Mouse (Mus musculus) bone marrow, adult 2 months (tissue): ENCODE measurements around the gene Acvr1. TPM values are rescaled to one million over a fixed set of nuclear protein-coding genes. Genes with fewer than 3 reads are reported as not detected.

Source experiments
- H3K27ac ChIP-seq: fragments of 200-500 bp; 2 replicates; pipeline ENCODE4 v1.5.1; 2012; ENCODE audit warnings: low read depth, mild to moderate bottlenecking, control low read depth, inconsistent platforms, low read length; ENCODE audit not compliant: control insufficient read depth, poor library complexity, insufficient read depth
- H3K4me1 ChIP-seq: fragments of 200-500 bp; 2 replicates; pipeline ENCODE4 v1.6.1; 2011; ENCODE audit warnings: low read length; ENCODE audit not compliant: control insufficient read depth, insufficient read depth
- H3K4me3 ChIP-seq: fragments of 200-500 bp; replicated peaks from 2 replicates; pipeline ENCODE3; 2011; ENCODE audit warnings: mild to moderate bottlenecking, low read depth, low read length, control low read depth; ENCODE audit not compliant: control insufficient read depth
- CTCF ChIP-seq: fragments of 200-500 bp; IDR thresholded peaks from 2 replicates; pipeline ENCODE4 v1.5.1; 2011; ENCODE audit warnings: low read length, control low read depth; ENCODE audit not compliant: control insufficient read depth, insufficient read depth
- POLR2A ChIP-seq: fragments of 200-500 bp; IDR thresholded peaks from 2 replicates; pipeline ENCODE4 v1.6.1; 2011; ENCODE audit warnings: low read depth, mild to moderate bottlenecking, control low read depth, low read length, borderline replicate concordance; ENCODE audit not compliant: control insufficient read depth
- WGBS: fragments of 180-500 bp; shearing (Covaris S2); methylation state at CpG from one replicate; pipeline ENCODE4 v1.1.7; 2018; 5-methylcytosine and 5-hydroxymethylcytosine counted together
- polyA plus RNA-seq: library from polyadenylated mRNA; stranded (reverse); fragments of >200 nt; gene quantifications from 2 replicates; pipeline ENCODE4 v1.2.4, GENCODE M21; 2011; ENCODE audit warnings: low replicate concordance; ENCODE audit not compliant: missing spikeins, insufficient read depth, insufficient read length

Acvr1 gene
- polyA plus RNA-seq, 1 experiment = 3.1 TPM

DNA sequence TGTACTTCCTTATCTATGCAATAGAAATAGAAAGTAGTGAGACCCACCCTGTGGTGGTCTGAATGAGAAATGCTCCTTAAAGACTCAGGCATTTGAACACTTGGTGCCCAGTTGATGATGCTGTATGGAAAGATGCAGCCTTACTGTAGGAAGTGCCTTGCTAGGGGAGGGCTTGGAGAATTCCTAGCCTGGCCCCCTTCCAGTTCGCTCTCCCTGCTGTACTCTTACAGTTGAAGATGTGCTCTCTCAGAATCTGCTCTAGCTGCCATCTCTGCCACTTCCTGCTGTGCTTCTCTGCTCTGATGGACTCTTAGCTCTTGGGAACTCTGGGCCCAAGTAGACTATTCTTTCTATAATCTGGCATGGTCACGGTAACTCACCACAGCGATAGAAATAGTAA lies 30.6 kb upstream of the Acvr1 start:
- WGBS = 90% methylated on average over 3 of the region's 3 CpGs
- H3K4me1 ChIP-seq = no peaks in the 10 kb centered on the region; the same call in 1 of the 2 replicates
- no peak for TF ChIP-seq POLR2A
- no peak for TF ChIP-seq CTCF

DNA sequence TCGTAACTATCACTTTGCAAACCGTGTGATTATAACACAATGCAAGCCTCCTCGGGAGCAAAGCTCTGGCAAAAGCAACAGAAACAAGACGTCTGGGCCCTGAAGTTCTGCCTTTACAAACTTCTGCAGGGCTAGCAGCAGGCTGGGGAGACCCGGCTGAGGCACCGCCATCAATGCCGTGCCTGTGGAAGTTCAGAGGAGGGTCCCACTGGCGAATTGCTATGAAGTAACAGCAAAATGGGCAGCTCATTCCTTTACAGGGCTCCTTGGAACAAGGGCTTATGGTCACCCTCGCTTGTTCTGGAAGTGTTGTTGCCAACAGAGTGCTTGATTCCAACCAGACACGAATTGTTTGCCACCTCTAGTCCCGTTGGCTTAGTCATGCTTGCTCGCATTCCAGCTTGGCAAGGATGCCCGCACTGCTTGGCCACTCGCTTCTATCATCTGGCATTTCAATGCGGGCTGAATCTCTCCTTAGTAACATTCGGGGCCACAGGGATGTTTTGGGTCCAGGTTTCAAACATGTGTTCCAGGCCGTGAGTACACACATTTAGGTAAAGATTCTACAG lies 29.9 kb upstream of the Acvr1 start:
- TF ChIP-seq CTCF (no peak), POLR2A (no peak)
- no peaks in the 10 kb centered on the region; the same call in 1 of the 2 replicates for H3K4me1 ChIP-seq
- no peak overlapping the region for H3K27ac ChIP-seq
- H3K4me3 ChIP-seq = no peak overlapping the region
- 84% methylated on average over 17 of the region's 17 CpGs for WGBS

More for the DNA sequence above, 30.6 kb upstream of the Acvr1 start:
- no peak overlapping the region for H3K27ac ChIP-seq
- no peak overlapping the region for H3K4me3 ChIP-seq

- 64% methylated on average over 9 of the region's 9 CpGs for WGBS
- Histone ChIP-seq H3K4me3 (no peak overlapping the region), H3K27ac (no peak overlapping the region), H3K4me1 (no peaks in the 10 kb centered on the region; the same call in 1 of the 2 replicates)
- TF ChIP-seq CTCF (no peak), POLR2A (no peak)
Observed at GRCm38 (mm10) chr2:58595350-58595749, 28.4 kb upstream of the Acvr1 start.

DNA sequence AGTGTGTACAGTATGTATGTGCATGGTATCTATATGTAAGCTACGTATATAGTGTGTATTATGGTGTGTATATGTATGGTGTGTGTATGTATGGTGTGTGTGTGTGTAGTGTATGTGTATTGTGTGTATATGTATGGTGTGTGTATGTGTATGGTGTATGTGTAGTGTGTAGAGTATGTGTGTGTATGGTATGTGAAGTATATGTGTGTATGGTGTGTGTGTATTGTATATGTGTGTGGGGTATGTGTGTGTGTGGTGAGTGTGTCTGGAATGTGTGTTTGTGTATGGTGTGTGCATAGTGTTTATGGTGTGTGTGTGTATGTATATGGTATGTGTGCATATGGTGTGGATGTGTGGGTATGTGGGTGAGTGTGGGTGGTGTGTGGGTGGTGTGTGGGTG lies 23.1 kb upstream of the Acvr1 start:
- 94% methylated on average over 1 of the region's 1 CpGs for WGBS
- H3K4me3 ChIP-seq = no peak overlapping the region
- H3K27ac ChIP-seq = no peak overlapping the region
- TF ChIP-seq POLR2A = no peak
- no peak for TF ChIP-seq CTCF
- H3K4me1 ChIP-seq = no peaks in the 10 kb centered on the region

DNA sequence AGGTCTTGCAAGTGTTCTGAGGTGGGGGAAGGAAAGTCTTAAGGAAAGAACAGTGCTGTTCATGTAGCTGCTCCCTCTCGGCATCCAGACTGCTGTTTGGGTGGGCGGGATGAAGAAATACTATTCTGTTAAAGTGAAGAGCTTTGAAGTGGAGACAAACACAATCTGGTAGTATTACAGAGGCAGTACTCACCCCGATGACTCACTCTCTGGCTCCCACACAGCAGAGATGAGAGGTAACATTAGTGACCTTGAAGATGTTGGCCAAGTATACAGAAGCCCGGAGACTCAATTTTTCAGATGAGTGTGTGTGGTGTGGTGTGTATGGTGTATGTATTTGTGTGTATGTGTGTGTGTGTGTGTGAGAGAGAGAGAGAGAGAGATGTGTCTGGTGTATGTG lies 22.7 kb upstream of the Acvr1 start:
- H3K4me1 ChIP-seq = no peaks in the 10 kb centered on the region
- WGBS = 82% methylated on average over 4 of the region's 4 CpGs
- no peak overlapping the region for H3K4me3 ChIP-seq
- no peak overlapping the region for H3K27ac ChIP-seq
- TF ChIP-seq POLR2A (no peak), CTCF (no peak)

GRCm38 (mm10) chr2:58586311-58586710 lies 19.4 kb upstream of the Acvr1 start:
- no peak overlapping the region for H3K4me3 ChIP-seq
- TF ChIP-seq POLR2A (no peak), CTCF (no peak)
- 85% methylated on average over 10 of the region's 10 CpGs for WGBS
- H3K4me1 ChIP-seq = no peaks in the 10 kb centered on the region
- H3K27ac ChIP-seq = no peak overlapping the region

DNA sequence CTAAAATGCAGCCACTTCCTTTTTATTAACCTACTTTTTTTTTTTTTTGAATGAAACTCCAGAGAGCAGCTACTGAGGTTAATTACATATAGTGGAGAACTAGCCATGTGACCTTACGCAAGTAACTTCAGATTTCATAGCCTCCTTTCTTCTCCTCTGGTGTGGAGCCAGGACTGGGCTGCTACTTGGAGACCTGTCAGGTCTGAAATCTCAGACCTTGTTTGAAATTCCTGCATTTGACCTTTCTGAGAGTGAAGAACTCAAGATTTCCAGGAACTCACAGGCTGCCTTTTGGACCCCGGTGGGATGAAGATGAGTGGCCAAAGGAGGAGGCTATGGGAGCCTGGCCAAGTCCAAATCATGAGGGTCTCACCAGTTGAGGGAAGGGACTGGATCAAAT lies 7.2 kb upstream of the Acvr1 start:
- Histone ChIP-seq H3K27ac (no peak overlapping the region), H3K4me3 (no peak overlapping the region), H3K4me1 (no peaks in the 10 kb centered on the region; the same call in 1 of the 2 replicates)
- WGBS = 67% methylated on average over 2 of the region's 2 CpGs
- no peak for TF ChIP-seq CTCF
- TF ChIP-seq POLR2A = no peak

GRCm38 (mm10) chr2:58568841-58569645 lies 2.1 kb upstream of the Acvr1 start:
- Histone ChIP-seq H3K4me1 (no peaks in the 10 kb centered on the region; the same call in 1 of the 2 replicates), H3K4me3 (no peak overlapping the region), H3K27ac (no peak overlapping the region)
- WGBS = 64% methylated on average over 4 of the region's 4 CpGs
- no peak for TF ChIP-seq POLR2A
- no peak for TF ChIP-seq CTCF
